Comparison of ENCODE assay signal across 14 mouse cellular contexts in genomic region chr3:117975638-117976037, GRCm38 (mm10).
DNase-seq lines count a peak whose midpoint lies in the region; TF ChIP-seq lines count a peak whose summit lies in the region.
"Had no signal": no experiment of that assay in that cellular context is flagged by ENCODE, and none has a peak within 500 bp of the region (broad histone marks: within the 10 kb centered on the region; RNA-seq: fewer than 3 reads in every experiment).

No protein-coding gene starts in this region.

- peak; percentile 44 for DNase-seq in embryo, embryonic 10 days (ENCODE audit: low spot score)
- DNase-seq in embryo, embryonic 9.5 days (ENCODE audit: extremely low spot score), result no peak
- no peak for DNase-seq in layer of hippocampus, adult 2 months (ENCODE audit: low spot score in 2 of 2)
- no peak for DNase-seq in layer of hippocampus, adult 8-10 months (ENCODE audit: low spot score in 2 of 2)
- peak; percentile 1 for DNase-seq in MEL-GATA-1-ER (ENCODE audit: extremely low read depth, low read depth)
- DNase-seq in fibroblast of lung, adult 2 months (ENCODE audit: low read depth), result peak; percentile 6
- no peak for DNase-seq in B cell, adult 2 months
- no peak for DNase-seq in adrenal gland, adult (ENCODE audit: inconsistent age in 2 of 2, low spot score in 1 of 2)
- DNase-seq: adrenal gland, postnatal 10 days; heart, adult 11 months; kidney, postnatal 10 days; liver, embryonic 13.5 days had no signal

- no peak overlapping the region for H3K27ac ChIP-seq in layer of hippocampus, adult 2 months
- H3K27ac ChIP-seq: embryonic facial prominence, embryonic 12.5 days; liver, embryonic 13.5 days had no signal

- no peak overlapping the region for H3K4me3 ChIP-seq in layer of hippocampus, adult 2 months
- H3K4me3 ChIP-seq: embryonic facial prominence, embryonic 12.5 days; liver, embryonic 13.5 days; myocyte had no signal

- peak; percentile 77 for TF ChIP-seq CTCF in layer of hippocampus, adult 2 months (conservative IDR thresholded peaks at IDR 0.05)

Comparison
In these comparisons a context has a peak if more than half of its experiments do, and no peak if none do; other contexts are left out.
1. DNase-seq: peak in embryo, embryonic 10 days (single experiment), MEL-GATA-1-ER (single experiment) and fibroblast of lung, adult 2 months (single experiment); none in embryo, embryonic 9.5 days (single experiment), layer of hippocampus, adult 2 months (0 of 2), layer of hippocampus, adult 8-10 months (0 of 2), B cell, adult 2 months (0 of 2) and adrenal gland, adult (0 of 2).